Mouse (Mus musculus): ENCODE measurements around the gene 1110059E24Rik.

GRCm38 (mm10) chr19:21570778-21571177 lies 82.0 kb downstream of the 1110059E24Rik start:
- TF ChIP-seq CTCF (IDR thresholded peaks at IDR 0.05; ENCODE audit: low read depth) (no peak), EP300 (IDR thresholded peaks at IDR 0.05; ENCODE audit: low read depth) (no peak)

All from liver, embryonic 14.5 days (tissue).